Mouse (Mus musculus) layer of hippocampus, adult 9-11 months (tissue): Measurements from ENCODE around the gene Dusp15.

Experiments used
- DNase-seq: peaks from one replicate; pipeline ENCODE4 v3.0.0; 2022

Gene Dusp15

GRCm38 (mm10) chr2:152930276-152930675 lies 21.2 kb downstream of the Dusp15 start:
- DNase-seq, result no peak

- no peak for DNase-seq
These were observed 22.5 kb downstream of the Dusp15 start for GRCm38 (mm10) chr2:152928988-152929370.

DNA sequence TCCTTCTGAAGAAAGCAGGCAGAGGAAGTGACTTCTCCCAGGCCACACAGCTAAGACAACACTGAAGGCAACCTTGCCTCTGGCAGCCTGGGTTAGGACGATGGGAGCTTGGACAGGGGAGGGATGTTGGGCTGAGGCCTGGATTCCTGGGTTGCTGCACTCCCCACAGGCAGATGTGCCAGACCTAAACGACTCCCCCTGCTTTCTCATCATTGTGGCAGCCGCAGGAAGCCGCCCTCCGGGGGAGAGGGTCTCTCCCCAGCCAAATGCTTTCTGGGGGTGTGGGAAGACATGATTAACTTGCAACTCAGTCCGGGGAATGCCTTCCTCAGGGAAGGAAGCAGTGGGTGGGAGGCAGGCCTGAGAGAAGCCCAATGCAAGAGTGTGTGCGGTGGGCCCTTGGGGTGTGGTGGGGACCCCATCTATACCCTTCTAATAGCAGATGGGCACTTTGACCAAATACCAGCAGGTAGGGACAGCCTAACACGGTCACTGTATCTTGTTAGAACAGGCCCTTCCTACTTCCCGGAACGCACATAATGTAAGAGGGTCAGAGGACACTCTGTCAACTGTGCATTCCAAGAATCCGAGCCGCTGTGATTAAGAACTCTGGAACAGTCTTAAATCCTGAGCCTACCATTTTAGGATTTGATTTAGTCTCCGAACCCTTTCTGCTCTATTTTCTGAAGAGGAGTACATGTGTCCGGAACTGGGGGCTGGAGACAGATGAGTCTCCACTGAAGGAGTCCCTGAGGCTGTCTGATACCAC lies 23.1 kb downstream of the Dusp15 start:
- no peak for DNase-seq

- peak; percentile 37 for DNase-seq
These were observed 24.1 kb downstream of the Dusp15 start for GRCm38 (mm10) chr2:152927371-152927770.

GRCm38 (mm10) chr2:152926896-152927295 lies 24.6 kb downstream of the Dusp15 start:
- no peak for DNase-seq

GRCm38 (mm10) chr2:152925189-152925872 lies 26.2 kb downstream of the Dusp15 start:
- DNase-seq, result no peak

DNA sequence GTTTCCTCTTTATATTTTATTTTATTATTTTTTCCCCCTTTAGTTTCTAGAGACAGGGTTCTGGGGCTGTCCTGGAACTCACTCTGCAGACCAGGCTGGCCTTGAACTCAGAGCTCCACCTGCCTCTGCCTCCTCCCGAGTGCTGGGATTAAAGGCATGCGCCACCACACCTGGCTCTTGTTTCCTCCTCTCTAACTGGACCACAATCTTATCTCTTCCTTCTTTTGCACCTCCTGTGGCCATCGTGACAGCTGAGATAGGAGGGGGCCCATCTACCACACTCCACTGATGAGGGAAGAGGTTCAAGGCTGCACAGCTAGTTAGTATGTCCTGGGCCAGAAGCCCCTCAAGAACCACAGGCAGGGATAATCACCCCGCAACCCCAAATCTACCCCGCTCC lies 27.0 kb downstream of the Dusp15 start:
- no peak for DNase-seq

DNA sequence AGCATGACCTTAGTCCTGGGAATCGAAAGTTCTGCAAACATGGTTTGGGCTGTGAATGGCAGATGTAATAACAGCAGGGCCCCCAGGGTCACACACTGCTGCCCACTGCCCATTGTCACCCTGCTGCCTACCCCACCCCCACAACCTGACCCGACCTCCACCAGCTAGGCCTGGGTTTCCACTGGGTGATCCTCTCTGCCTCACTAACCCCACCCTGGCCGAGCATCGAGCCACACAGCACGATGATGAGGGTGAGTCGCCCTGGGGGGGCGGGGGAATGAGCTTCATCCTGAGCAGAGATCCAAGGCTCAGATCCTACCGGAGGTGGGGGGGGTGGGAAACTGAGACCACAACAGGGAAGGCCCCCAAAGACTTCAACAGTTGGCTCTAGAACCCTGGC lies 27.4 kb downstream of the Dusp15 start:
- DNase-seq, result no peak

DNA sequence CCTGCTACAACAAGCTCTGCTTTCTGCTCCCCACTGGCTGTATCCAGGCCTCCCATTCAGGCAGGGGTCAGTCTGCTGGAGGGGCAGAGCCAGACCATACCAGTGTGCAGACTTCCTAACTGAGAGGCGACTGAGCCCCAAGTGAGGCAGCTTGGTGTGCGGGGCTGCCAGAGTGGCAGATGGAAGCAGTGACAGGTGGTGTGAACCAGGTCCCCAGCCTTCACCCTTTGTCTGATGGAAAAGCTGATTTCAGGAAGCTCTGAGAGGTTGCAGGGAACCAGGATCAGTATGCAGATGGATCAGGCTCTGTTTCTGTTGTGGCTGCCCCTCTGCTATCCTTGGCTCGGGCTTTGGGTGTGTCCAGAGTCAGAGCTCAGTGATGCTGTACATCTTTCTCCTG lies 27.9 kb downstream of the Dusp15 start:
- DNase-seq, result no peak

DNA sequence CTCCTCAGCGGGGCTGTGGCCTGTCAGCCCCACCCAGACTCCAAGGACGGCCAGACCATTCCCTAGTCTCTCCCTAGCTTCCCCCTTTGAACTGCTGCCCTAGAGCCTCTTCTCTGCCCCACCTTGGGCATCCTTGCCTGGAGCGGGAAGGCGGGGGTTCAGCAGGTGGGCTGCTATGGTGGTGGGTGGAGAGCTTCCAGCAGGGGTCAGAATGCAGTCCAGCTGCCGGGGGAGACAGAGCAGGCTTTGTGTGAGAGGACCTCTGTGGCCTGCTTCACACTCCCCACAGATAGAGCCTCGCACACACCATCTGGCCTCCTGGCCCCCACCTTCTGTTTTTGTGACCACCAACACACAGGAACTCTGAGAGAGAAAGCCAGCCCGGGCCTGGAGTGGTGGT lies 29.1 kb downstream of the Dusp15 start:
- DNase-seq, result no peak

DNA sequence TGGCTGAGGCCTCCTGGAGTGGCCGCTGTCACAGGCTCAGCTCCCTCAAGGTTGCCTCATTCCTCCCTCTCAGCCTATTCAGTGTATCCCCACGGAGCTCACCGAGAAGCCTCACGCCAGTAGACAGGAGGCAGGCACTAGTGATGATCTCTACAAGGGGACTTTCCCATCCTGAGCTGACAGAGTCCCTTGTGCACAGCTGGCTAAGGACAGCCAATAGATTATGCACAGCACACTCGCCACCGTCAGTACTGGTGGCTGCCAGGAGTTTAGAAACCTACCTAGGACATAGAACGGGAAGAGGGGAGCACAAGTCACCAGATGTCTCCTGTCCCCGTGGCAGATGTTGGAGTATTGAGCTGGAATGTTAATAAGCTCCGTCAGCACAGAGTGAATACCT lies 33.8 kb downstream of the Dusp15 start:
- DNase-seq, result no peak

DNA sequence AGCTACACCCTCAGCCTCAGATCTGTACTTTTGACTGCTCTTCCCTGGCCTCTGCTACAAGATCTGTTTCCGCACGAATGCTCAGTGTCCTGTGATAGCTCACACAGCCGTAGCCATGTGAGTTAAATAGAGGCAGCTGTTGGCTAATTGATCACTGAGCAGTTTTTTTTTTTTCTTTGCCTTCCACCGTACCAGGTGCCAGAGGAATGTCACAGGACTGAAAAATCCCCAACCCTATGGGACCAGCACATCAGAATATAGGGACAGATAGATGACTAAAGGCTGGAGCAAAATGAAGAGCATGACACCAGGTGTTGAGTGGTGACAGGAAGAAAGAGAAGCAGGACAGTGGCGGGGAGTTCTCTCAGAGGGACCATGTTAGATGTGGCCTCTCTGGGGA lies 35.4 kb downstream of the Dusp15 start:
- DNase-seq, result no peak

DNA sequence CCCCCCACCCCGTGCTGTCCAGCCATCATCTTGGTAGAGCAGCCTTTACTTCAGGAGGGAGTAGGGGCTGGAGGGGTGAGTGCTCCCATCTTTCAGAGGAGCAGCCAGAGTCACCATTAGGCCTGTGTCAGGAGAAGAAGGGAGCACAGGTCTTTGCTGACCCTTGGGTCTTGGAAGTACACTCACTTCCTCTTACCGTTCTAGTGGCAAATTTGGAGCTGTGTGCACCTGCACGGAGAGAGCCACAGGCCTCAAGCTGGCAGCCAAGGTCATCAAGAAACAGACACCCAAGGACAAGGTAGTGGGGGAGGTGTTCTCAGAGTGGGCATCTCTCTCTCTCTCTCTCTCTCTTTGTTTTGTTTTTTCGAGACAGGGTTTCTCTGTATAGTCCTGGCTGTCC lies 36.0 kb downstream of the Dusp15 start:
- no peak for DNase-seq

DNA sequence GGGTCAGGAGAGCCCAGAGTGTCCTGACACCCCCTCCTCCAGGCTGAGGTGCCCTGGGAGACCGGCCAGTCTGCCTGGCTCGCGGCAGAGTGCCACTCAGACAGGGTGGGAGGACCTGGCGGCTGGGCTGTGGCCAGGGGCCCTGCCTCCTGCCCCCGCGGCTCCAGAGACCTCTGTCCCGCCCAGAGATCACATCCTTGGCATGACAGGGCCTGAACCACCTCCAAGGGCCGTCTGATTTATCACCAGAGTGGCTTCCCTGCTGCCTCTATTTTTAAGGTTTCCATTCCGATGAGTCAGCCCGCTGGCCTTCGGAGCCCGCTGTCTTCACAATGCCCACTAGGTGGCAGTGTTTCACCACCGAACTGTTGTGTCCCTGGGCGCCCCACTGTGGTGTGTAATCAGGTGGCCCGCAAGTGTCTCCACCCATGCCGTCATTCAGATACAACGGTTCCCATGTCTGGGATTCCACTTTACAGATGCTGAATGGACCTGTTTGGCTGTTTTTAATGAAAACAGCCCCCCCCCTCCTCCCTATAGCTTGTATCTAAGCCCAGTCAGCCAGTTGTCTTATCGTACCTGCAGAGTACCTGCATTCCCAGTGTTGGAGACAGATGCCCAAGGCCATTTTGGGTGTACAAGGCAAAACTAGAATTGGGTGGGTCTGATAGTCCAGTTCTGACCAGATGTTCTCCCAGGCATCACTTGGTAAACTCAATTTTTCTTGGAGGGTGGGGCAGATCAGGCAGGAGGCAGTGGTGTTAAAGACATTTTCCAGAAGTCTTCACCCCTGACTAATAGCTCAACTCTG lies 37.0 kb downstream of the Dusp15 start:
- peak; percentile 71 for DNase-seq

GRCm38 (mm10) chr2:152913471-152913870 lies 38.0 kb downstream of the Dusp15 start:
- no peak for DNase-seq

DNA sequence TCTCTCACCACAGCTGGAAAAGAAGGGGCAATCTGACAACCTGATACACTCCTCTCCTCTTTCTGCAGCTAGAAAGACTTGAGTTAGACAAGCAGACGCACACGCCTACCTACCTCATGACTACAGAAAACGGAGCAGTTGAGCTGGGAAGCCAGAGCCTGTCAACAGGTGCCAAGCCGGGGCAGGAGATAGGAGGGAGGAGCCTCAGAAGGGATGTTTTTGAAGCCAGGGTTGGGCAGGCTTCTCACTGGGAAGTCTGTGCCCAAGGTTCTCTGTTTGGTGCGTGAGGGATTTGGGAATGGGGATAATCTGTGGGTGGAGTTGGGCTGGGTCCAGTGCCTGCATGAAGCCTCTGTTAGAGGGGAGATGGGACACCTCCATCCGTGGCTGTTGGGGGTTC lies 40.1 kb downstream of the Dusp15 start:
- DNase-seq, result no peak

DNA sequence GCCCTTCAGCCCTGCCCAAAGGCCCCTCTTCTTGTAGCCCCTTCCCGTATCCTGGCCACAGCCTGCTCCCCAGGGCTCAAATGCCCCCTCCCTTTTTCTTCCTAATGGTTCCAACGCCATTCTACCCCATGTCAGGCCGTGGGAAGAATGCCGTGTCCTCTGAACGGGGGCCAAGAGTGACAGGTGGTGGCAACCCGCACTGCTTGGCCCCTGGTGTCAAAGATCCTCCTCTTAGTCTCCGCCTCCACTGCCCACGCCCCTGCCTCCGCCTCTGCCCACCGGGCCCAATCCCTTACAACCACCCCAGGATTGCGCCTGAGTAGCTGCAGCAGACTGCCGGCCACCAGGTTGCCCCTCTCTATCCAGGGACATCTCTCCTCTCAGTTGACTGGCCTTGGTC lies 40.5 kb downstream of the Dusp15 start, which contains the start of gene Mylk2:
TSS of gene Mylk2 (plus strand) at position 322 of the 400 bp plus-strand sequence.
- DNase-seq, result no peak

DNA sequence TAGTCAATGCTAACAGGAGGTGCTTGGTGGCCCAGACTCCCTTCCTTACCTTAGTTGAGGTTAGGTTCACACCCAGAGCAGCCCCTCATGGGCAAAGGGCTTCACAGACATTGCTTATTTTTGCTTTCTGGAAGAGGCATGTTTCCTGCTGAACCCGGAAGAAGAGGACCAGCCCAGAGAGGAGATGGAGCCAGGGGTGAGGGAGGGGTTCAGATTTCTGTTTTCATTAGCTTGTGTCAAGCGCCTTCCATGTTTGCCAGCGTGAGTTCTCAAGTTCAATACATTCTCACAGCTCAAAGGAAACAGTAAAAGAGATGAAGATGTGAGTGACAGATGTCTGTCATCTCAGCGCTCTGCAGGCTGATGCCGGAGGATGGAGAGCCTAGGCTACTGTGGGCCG lies 41.6 kb downstream of the Dusp15 start:
- no peak for DNase-seq

DNA sequence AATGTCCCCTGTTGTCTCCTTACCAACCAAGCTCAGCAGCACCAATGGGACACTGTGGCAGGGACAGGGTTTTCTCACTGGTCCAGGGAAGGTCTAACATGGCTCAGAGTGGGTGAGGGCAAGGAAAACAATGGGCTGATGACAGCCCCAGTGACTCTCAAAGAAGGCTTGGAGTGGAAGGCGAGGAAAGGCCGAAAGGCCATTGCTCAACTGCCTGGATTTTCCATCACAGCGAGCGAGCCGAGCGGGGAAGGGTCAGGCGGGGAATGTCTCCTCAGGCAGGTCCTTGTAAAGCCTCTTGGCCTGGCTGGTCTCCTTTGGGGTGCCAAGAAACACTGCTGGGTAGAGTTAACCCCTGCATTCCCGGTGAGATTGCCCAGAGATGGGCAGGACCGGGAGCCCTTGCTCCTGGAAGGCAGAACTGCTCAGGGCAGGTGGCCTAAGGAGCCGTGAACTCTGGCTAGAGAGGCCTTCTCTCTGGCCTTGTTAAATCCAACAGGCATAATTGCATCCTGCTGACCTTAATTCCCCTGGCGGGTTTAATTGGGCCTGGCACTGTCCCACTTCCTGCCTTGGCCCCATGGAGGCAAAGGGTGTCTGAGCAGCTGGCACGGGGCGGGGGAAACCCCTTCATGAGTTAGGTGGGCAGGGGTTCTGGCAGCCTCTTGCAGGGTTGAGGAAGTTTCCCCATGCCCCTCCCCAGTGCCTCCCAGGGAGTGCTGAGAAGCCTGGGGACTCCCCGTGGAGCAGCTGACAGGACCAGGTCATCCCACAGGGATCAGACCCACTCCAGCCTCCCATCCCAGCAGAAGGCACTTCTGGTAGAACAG lies 44.2 kb downstream of the Dusp15 start:
- DNase-seq, result no peak

DNA sequence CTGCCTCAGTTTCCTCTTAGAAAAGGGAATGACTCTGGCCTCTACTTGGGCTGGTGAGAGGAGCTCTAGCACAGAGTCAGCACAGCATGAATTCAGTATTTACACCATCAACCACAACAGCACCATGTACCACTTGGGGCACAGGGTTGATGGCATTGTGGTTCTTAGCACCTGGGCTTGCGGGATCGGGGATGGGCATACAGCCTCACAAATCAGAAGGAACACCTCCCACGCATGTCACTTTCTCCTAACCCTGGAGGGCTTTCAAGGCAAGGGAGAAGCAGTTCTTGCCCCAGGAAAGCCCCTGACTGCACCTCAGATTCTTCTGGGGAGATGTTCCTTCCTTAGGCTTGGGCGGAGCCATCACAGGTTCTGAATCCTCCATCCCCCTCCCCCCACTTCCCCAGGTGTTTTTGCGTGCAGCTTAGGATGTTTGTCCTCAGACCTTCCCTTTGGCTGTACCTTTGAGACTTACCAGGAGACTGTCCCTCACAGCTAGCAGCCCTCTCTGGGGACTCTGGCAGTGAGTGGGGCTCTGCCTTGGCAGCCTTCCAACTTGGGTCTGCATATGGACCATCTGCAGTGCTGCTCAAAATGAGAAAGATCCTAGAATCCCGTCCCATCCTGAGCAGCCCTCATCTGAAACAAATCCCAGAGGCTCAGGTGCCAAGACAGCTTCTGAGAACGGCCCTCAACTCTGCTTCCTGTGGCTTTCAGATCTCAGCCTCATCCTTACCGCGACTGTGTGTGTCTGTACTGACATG lies 45.0 kb downstream of the Dusp15 start:
- no peak for DNase-seq

GRCm38 (mm10) chr2:152905036-152905829 lies 46.3 kb downstream of the Dusp15 start:
- DNase-seq, result no peak
